Mouse (Mus musculus) cerebellum, postnatal 14 days (tissue): ENCODE data around the gene Ppfibp2.
A peak's percentile ranks its signal among the peaks of the same experiment; 100 is the strongest.

Experiments used
- DNase-seq, 2 experiments: peaks; one replicate each; pipeline ENCODE4 v3.0.0; 2021; ENCODE audit warnings: mixed read lengths in 2 of 2

Gene Ppfibp2

GRCm38 (mm10) chr7:107707650-107708049 lies 112.6 kb downstream of the Ppfibp2 start:
- no peak for DNase-seq

DNA sequence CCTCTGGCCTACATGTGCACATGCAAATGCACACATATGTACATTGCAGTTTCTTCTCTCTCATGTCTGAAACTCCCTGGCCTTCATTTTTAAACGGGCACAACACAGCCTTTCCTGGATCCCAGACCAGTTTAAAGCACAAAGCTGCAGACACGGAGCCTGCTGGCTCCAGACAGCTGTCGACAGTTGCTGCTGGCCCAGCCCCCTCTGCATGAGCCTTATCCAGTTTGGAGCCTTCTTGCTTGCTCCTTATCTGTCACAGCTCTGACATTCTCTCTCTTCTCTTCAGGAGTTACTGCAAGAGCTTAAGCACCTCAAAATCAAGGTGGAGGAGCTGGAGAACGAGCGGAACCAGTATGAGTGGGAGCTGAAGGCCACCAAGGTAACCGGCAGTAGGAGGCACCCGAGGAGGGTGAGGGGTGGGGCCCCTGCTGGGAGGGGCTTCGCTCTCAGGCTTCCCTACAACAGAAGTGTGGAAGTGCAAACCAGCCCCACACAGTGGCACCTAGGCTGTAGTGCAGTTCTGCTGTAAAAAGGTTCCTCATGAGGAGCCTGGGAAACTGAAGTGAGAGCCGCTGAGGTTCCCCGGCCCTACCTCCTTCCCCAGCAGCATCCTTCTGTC lies 113.6 kb downstream of the Ppfibp2 start:
- peak; percentile 43 to 58 for DNase-seq

DNA sequence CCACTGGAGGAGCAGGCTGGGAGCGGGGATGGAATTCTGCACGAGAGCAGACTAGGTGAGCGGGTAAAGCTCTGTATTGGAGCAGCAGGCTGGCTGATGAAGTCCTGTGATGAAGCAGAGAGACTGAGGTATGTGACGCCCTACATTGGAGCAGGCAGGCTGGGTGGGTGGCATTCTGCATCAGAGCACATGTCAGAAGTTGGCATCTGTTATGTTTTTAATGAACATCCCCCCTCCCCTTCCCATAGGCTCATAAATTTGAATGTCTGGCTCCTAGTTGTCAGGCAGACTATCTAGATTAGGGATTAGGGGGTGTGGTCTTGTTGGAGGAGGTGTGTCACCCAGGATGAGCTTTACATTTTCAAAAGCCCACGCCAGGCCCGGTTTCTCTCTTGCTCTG lies 117.7 kb downstream of the Ppfibp2 start:
- no peak for DNase-seq

DNA sequence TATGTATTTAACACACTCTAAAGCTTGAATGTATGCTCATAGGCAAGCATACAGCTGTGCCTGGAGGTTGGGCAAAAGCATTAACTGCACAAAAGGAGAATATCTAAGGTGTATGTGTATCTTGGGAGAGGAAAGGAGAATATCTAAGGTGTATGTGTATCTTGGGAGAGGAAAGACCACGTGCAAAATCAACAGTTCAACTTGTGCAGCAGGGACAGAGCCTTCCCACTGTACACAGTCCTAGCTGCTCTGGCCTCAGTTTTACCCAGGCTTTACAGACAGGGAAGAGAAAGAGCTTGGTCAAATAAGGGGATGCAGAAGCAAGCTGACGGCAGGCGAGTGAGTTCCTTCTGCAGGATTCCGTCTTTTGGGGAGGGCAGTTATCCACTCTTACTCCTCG lies 119.1 kb downstream of the Ppfibp2 start:
- no peak for DNase-seq

DNA sequence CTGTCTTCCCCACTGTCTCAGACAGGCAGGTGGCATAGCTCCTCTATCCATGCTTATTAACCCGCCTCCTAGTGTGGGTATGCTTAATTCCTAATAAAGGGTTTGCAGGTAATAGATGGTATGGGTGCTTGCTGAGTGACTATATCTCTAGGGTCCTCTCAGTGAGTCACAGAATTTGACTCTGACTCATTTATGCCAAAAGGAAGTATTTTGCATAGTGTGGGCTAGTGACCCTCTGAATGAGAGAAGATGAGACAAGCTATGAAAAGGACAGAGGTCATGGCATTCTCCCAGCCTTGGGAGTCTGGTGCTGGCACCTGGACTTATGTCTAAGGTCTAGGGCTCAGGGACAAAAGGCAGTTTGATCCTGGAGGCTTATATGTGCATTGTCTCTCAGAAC lies 125.8 kb downstream of the Ppfibp2 start:
- no peak for DNase-seq

- DNase-seq, result no peak
Observed at GRCm38 (mm10) chr7:107722536-107722935, 127.5 kb downstream of the Ppfibp2 start.

- DNase-seq, result no peak
Observed at GRCm38 (mm10) chr7:107727538-107727937, 132.5 kb downstream of the Ppfibp2 start.

GRCm38 (mm10) chr7:107730587-107730986 lies 135.6 kb downstream of the Ppfibp2 start:
- no peak for DNase-seq

DNA sequence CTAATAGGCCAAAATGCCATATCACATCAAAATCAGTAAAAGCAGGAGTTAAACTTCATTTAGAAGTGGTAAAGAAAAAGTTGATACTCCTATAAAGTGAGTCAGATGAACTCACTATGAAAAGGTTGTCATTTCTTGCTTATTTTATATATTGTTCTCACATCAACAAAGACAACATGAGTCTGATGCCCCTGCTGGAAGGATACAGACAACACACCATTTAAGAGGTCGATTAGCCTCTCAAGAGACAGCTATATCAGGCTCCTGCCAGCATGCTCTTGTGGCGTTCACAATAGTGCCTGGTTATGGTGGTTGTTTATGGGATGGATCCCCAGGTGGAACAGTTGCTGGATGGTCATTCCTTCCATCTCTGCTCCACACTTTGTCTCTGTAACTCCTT lies 138.2 kb downstream of the Ppfibp2 start:
- no peak for DNase-seq

DNA sequence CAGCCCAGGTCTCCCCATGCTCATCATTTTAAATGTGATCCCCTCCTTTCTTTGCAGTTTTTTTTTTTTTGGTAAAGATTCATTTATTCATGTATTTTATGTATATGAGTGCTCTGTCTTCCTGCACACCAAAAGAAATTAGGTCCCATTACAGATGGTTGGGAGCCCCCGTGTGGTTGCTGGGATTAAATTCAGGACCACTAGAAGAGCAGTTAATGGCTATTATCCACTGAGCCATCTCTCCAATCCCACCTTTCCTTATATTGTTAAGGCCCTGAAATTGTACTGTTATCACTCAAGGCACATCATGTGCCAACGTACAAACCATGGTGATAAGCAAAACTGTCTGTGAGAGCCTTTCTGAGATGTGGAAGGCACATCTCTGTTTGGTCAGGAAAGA lies 143.7 kb downstream of the Ppfibp2 start:
- peak; percentile 54 to 59 for DNase-seq

DNA sequence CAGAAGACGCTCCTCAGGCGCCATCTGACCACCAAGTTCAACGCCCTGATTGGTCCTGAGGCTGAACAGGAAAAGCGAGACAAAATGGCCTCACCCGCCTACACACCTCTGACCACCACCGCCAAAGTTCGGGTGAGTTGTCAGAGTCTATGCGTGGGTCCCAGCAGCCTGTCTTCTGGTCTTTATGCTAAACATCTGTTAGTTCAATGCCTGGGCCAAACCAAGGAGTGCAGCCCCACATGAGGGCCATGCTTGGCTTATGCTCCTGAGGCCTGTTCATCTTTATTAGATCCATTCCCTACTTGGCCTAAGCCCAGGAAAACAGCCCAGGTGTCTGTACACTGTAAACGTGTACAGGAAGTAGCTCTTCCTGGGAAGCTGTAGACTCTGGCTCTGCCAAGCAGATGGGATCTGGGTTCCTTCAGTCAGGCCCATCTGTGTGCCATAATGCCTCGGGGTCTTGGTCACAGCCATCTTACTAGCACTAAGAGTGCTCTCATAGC lies 148.0 kb downstream of the Ppfibp2 start:
- DNase-seq, result no peak

DNA sequence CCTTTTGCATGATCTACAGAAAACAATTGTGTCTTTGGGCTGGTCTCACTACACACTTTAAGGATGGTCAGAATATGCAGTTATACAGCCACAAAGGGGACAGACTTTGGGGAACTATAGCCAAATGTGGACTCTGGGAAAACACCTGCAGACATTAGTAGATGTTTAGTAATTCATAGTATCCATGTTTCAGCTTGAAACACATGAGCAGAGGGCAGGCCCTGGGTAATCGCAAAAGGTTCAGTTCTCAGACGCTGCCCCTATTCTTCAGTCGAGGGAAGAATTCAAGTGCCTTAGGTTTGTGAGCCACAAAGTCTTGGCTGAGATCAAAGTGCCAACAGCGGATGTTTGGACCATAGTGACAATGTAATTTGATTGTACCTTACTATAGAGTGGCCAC lies 149.4 kb downstream of the Ppfibp2 start:
- no peak for DNase-seq

- peak in 1 of 2 experiments; percentile 23 for DNase-seq
Observed at GRCm38 (mm10) chr7:107745111-107745510, 150.1 kb downstream of the Ppfibp2 start.

- DNase-seq, result no peak
Observed at GRCm38 (mm10) chr7:107746036-107746435, 151.0 kb downstream of the Ppfibp2 start.

GRCm38 (mm10) chr7:107747476-107747875 lies 152.5 kb downstream of the Ppfibp2 start:
- peak; percentile 25 to 30 for DNase-seq

GRCm38 (mm10) chr7:107747954-107748353 lies 152.9 kb downstream of the Ppfibp2 start:
- DNase-seq, result peak; percentile 72 to 85

DNA sequence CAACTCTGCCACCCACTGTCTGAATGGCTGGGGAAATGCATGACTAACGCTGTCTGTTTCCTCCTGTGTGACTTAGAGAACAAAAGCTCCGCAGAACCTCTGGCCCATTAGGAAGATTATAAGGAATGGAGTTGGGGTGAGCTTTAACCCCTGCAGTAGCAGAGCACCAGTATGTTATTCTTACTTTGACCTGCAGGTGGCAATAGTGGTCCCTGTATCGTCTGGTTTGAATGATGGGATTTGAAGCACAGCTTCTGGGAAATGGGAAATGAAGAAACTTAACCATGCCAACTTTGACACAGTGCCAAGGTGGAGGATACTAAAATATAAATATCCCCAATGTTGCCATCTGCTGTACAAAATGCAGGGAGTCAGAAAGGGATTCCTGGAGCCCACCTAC lies 154.3 kb downstream of the Ppfibp2 start:
- peak; percentile 65 to 66 for DNase-seq

DNA sequence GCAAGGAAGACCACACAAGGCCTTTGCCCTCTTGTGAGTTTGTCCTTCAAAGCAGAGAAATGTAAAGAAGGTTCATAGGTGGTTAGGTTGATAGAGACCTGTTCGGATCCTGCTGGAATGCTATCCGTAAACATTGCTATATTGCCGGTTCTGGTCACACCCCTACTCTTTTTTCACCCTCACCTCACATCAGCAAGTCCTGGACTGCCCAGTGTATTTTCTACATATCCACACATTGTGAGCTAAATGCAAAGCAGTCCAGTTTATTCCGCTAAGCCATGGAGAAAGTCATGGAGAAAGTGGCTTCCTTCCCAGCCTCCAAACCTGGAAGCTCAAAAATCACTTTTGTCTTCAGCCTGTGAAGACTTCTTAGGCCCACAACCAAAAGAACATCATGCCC lies 154.7 kb downstream of the Ppfibp2 start:
- DNase-seq, result no peak

- DNase-seq, result no peak
Observed at GRCm38 (mm10) chr7:107752031-107752520, 157.1 kb downstream of the Ppfibp2 start.

DNA sequence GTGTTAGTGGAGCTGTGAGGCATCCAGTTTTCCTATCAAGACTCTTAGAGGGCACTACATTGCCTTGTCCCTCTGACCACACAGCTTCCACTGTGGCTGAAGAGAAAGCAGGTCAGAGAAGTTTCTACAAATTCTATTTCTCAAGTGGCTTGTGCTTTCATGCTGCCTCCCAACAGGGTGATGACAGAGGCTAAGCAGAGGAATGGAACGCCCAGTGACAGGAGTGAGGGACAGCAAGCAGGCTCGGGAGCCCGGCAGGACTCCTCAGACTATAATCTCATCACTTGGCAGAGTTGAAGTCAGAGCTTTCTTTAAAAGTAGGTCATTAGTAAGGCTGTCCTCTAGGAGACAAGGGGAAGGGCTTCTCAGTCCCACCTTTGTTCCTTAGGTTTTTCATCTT lies 160.9 kb downstream of the Ppfibp2 start:
- no peak for DNase-seq

DNA sequence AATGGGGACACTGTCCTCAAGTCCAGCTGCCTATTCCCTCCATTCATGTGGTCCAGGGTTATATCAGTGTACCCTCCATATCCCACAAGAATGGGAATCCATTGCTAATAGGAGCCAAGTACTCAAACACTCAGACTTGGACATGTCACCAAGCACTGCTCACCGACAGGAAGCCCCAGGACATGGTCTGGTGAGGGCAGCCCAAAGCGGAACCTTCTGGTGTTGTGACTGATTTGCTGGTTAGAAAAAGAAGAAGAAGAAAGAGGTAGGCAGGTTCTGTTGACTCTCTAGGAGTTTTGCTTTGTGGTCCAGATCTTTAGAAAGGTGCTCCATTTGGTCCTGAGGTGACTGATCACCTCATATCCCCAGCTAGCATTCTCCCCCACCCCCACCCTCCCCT lies 161.7 kb downstream of the Ppfibp2 start:
- DNase-seq, result no peak

- DNase-seq, result peak; percentile 27 to 41
Observed at GRCm38 (mm10) chr7:107757308-107758151, 162.5 kb downstream of the Ppfibp2 start, which contains the start of gene Cyb5r2. TSS of gene Cyb5r2 (minus strand) at chr7:107758032.

- DNase-seq, result no peak
Observed at GRCm38 (mm10) chr7:107770812-107771211, 175.8 kb downstream of the Ppfibp2 start.

DNA sequence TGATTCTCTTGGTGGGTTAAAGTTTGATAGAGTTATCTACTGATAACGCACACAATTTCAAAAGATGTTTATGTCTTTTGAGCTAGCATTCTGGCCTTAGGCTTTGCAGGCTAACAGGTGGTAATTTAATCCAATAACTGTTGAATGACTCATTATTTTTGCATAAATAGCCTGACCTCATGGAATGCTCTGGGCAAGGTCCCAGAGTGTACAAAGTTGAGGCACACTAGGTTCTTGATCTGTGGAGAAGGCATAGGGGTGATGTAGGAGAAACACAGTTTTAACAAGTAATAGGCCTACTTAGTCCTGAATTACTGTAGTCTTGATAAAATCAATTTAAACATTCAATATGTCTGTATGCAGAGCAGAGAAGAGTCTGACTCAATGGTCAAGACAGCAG lies 183.2 kb downstream of the Ppfibp2 start:
- no peak for DNase-seq
